Mouse (Mus musculus): ENCODE measurements around the gene Grem2. TPM values are rescaled to one million over a fixed set of nuclear protein-coding genes. Genes with fewer than 3 reads are reported as not detected.

Grem2 gene
- total and polyA plus RNA-seq, 3 experiments = not detected

DNA sequence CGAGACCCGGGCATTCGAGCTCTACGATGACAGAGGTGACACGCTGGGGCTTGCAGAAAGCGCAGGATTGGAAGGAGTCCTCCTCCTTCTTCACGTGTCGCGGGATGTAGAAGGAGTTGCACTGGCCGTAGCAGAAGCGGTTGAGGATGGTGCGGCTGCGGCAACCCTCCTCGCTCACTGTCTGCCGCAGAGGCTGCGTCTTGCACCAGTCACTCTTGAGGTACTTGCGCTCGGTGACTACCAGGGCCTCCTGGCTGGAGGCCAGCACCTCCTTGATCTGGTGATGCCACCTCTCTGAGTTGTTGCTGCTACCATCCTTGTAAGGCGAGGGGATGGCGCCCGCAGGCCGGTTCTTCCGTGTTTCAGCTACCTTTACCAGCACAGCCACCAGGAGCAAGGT, 84.8 kb downstream of the Grem2 start:
- Histone ChIP-seq H3K9ac (ENCODE audit: control insufficient read depth, low read depth, low read length, poor library complexity, severe bottlenecking) (no peak overlapping the region), H3K4me3 (ENCODE audit: control insufficient read depth in 1 of 2, insufficient read depth in 1 of 2, low read depth in 2 of 2, low read length in 2 of 2) (no peak overlapping the region), H3K4me1 (ENCODE audit: control insufficient read depth in 1 of 2, insufficient read depth in 2 of 2, low read length in 2 of 2) (no peaks in the 10 kb centered on the region), H3K27me3 (ENCODE audit: control insufficient read depth in 1 of 2, insufficient read depth in 2 of 2, low read length in 2 of 2) (no peaks in the 10 kb centered on the region), H3K79me2 (ENCODE audit: control insufficient read depth, insufficient read depth, low read length, poor library complexity) (no peaks in the 10 kb centered on the region), H3K27ac (ENCODE audit: control insufficient read depth, low read depth, low read length) (no peak overlapping the region), H3K9me3 (replicated peaks; ENCODE audit: insufficient read depth, low read length) (no peaks in the 10 kb centered on the region), H3K36me3 (ENCODE audit: control insufficient read depth in 1 of 2, insufficient read depth in 2 of 2, low read length in 2 of 2) (no peaks in the 10 kb centered on the region)
- no peak for DNase-seq (ENCODE audit: low read depth, low spot score)
- no peak for TF ChIP-seq TBP (IDR thresholded peaks at IDR 0.05; ENCODE audit: low read depth, low read length)
- no peak for TF ChIP-seq HCFC1 (IDR thresholded peaks at IDR 0.05; ENCODE audit: low read depth, low read length)
- TF ChIP-seq TCF12 (IDR thresholded peaks at IDR 0.05; ENCODE audit: low read depth, low read length) = no peak
- TF ChIP-seq MXI1 (IDR thresholded peaks at IDR 0.05; ENCODE audit: low read depth, low read length) = no peak
- TF ChIP-seq SIN3A (IDR thresholded peaks at IDR 0.05; ENCODE audit: low read length) = no peak
- no peak for TF ChIP-seq ZNF384 (IDR thresholded peaks at IDR 0.05; ENCODE audit: low read depth, low read length)
- TF ChIP-seq MAX (IDR thresholded peaks at IDR 0.05; ENCODE audit: low read length) = no peak
- TF ChIP-seq SMC3 (IDR thresholded peaks at IDR 0.05; ENCODE audit: low read depth, low read length) = no peak
- no peak for TF ChIP-seq POLR2AphosphoS5 (IDR thresholded peaks at IDR 0.05; ENCODE audit: borderline replicate concordance, low read depth, low read length)
- TF ChIP-seq USF1 (IDR thresholded peaks at IDR 0.05; ENCODE audit: low read depth, low read length) = no peak
- TF ChIP-seq ZKSCAN1 (IDR thresholded peaks at IDR 0.05; ENCODE audit: low read depth, low read length) = no peak
- no peak for TF ChIP-seq UBTF (IDR thresholded peaks at IDR 0.05; ENCODE audit: borderline replicate concordance, insufficient read depth, low read depth, low read length)
- TF ChIP-seq JUND (IDR thresholded peaks at IDR 0.05; ENCODE audit: low read depth, low read length) = no peak
- TF ChIP-seq CHD1 (IDR thresholded peaks at IDR 0.05; ENCODE audit: low read depth, low read length) = no peak
- no peak for TF ChIP-seq MAZ (IDR thresholded peaks at IDR 0.05; ENCODE audit: low read depth, low read length)
- no peak for TF ChIP-seq ETS1 (IDR thresholded peaks at IDR 0.05; ENCODE audit: low read depth, low read length)

GRCm38 (mm10) chr1:174826562-174826961, 95.1 kb downstream of the Grem2 start:
- no peak overlapping the region for H3K9ac ChIP-seq (ENCODE audit: control insufficient read depth, low read depth, low read length, poor library complexity, severe bottlenecking)
- H3K4me3 ChIP-seq (ENCODE audit: control insufficient read depth in 1 of 2, insufficient read depth in 1 of 2, low read depth in 2 of 2, low read length in 2 of 2) = no peak overlapping the region
- DNase-seq (ENCODE audit: low read depth, low spot score) = no peak
- H3K79me2 ChIP-seq (ENCODE audit: control insufficient read depth, insufficient read depth, low read length, poor library complexity) = no peaks in the 10 kb centered on the region
- TF ChIP-seq TBP (IDR thresholded peaks at IDR 0.05; ENCODE audit: low read depth, low read length) (no peak), MYB (IDR thresholded peaks at IDR 0.05; ENCODE audit: low read depth, low read length) (no peak), MYC (IDR thresholded peaks at IDR 0.05; ENCODE audit: low read depth, low read length) (no peak), ELF1 (IDR thresholded peaks at IDR 0.05; ENCODE audit: low read depth, low read length) (no peak), UBTF (IDR thresholded peaks at IDR 0.05; ENCODE audit: borderline replicate concordance, insufficient read depth, low read depth, low read length) (no peak), USF2 (IDR thresholded peaks at IDR 0.05; ENCODE audit: borderline replicate concordance in 1 of 2, insufficient read depth in 1 of 2, low read depth in 1 of 2, low read length in 2 of 2) (no peak), ETS1 (IDR thresholded peaks at IDR 0.05; ENCODE audit: low read depth, low read length) (no peak), JUND (IDR thresholded peaks at IDR 0.05; ENCODE audit: low read depth, low read length) (no peak), SIN3A (IDR thresholded peaks at IDR 0.05; ENCODE audit: low read length) (no peak), SMC3 (IDR thresholded peaks at IDR 0.05; ENCODE audit: low read depth, low read length) (no peak), MEF2A (IDR thresholded peaks at IDR 0.05; ENCODE audit: extremely low read depth, insufficient replicate concordance, low read depth, low read length, poor library complexity, severe bottlenecking) (no peak), POLR2AphosphoS5 (IDR thresholded peaks at IDR 0.05; ENCODE audit: borderline replicate concordance, low read depth, low read length) (no peak), POLR2A (IDR thresholded peaks at IDR 0.05; ENCODE audit: control insufficient read depth in 1 of 2, insufficient read depth in 1 of 2, low read depth in 1 of 2, low read length in 2 of 2, poor library complexity in 1 of 2) (no peak), RAD21 (IDR thresholded peaks at IDR 0.05; ENCODE audit: low read depth, low read length) (no peak), NRF1 (IDR thresholded peaks at IDR 0.05; ENCODE audit: insufficient read depth, low read depth, low read length, poor library complexity, severe bottlenecking) (no peak), KAT2A (conservative IDR thresholded peaks at IDR 0.05; ENCODE audit: low read depth, low read length) (no peak), MXI1 (IDR thresholded peaks at IDR 0.05; ENCODE audit: low read depth, low read length) (no peak), ZC3H11A (IDR thresholded peaks at IDR 0.05; ENCODE audit: low read depth, low read length) (no peak)
- no peak overlapping the region for H3K27ac ChIP-seq (ENCODE audit: control insufficient read depth, low read depth, low read length)
- H3K36me3 ChIP-seq (ENCODE audit: control insufficient read depth in 1 of 2, insufficient read depth in 2 of 2, low read length in 2 of 2) = no peaks in the 10 kb centered on the region
- no peaks in the 10 kb centered on the region for H3K9me3 ChIP-seq (replicated peaks; ENCODE audit: insufficient read depth, low read length)
- no peaks in the 10 kb centered on the region for H3K27me3 ChIP-seq (ENCODE audit: control insufficient read depth in 1 of 2, insufficient read depth in 2 of 2, low read length in 2 of 2)
- no peaks in the 10 kb centered on the region for H3K4me1 ChIP-seq (ENCODE audit: control insufficient read depth in 1 of 2, insufficient read depth in 2 of 2, low read length in 2 of 2)

Measured in MEL (cell line).